Mouse (Mus musculus): ENCODE measurements at regions not wholly inside any gene's neighbourhood (a gene's known extent, or its start where the extent isn't known, plus 50 kb on each side); places are given as distances from the start of the nearest gene placed in this dataset.

GRCm38 (mm10) chr4:81999654-82000314 is 557.2 kb upstream of the Mpdz start:
- TF ChIP-seq POLR2A (IDR thresholded peaks at IDR 0.05; ENCODE audit: extremely low read depth, insufficient read depth, low read length) (no peak), CTCF (IDR thresholded peaks at IDR 0.05; ENCODE audit: low read depth, low read length) (no peak)
- no peaks in the 10 kb centered on the region for H3K79me2 ChIP-seq (ENCODE audit: control insufficient read depth, insufficient read depth, low read length)
- no peak for DNase-seq (ENCODE audit: extremely low read depth, low read depth, low spot score)
- no peak overlapping the region for H3K4me3 ChIP-seq (ENCODE audit: insufficient read depth, low read depth, low read length)
- no peak overlapping the region for H3K27ac ChIP-seq (replicated peaks; ENCODE audit: insufficient read depth, low read depth, low read length)
- no peak overlapping the region for H3K9ac ChIP-seq (ENCODE audit: low read depth, low read length)
- no peaks in the 10 kb centered on the region for H3K27me3 ChIP-seq (ENCODE audit: control insufficient read depth, insufficient read depth, low read length)
- H3K4me1 ChIP-seq (ENCODE audit: control insufficient read depth, insufficient read depth, low read length): no peaks in the 10 kb centered on the region
- H3K36me3 ChIP-seq (ENCODE audit: control insufficient read depth, insufficient read depth, low read length): no peaks in the 10 kb centered on the region
- WGBS: 84% methylated on average over 11 of the region's 11 CpGs

- 92% methylated on average over 3 of the region's 3 CpGs for WGBS
- no peak overlapping the region for H3K4me3 ChIP-seq (ENCODE audit: insufficient read depth, low read depth, low read length)
- H3K4me1 ChIP-seq (ENCODE audit: control insufficient read depth, insufficient read depth, low read length): no peaks in the 10 kb centered on the region
- TF ChIP-seq POLR2A (IDR thresholded peaks at IDR 0.05; ENCODE audit: extremely low read depth, insufficient read depth, low read length) (no peak), CTCF (IDR thresholded peaks at IDR 0.05; ENCODE audit: low read depth, low read length) (no peak)
- no peaks in the 10 kb centered on the region for H3K79me2 ChIP-seq (ENCODE audit: control insufficient read depth, insufficient read depth, low read length)
- no peak overlapping the region for H3K27ac ChIP-seq (replicated peaks; ENCODE audit: insufficient read depth, low read depth, low read length)
- no peaks in the 10 kb centered on the region for H3K27me3 ChIP-seq (ENCODE audit: control insufficient read depth, insufficient read depth, low read length)
- no peak overlapping the region for H3K9ac ChIP-seq (ENCODE audit: low read depth, low read length)
- no peak for DNase-seq (ENCODE audit: extremely low read depth, low read depth, low spot score)
- H3K36me3 ChIP-seq (ENCODE audit: control insufficient read depth, insufficient read depth, low read length): no peaks in the 10 kb centered on the region
Observed at GRCm38 (mm10) chr4:81999093-81999492, 556.5 kb upstream of the Mpdz start.

- WGBS: 61% methylated on average over 3 of the region's 3 CpGs
- Histone ChIP-seq H3K4me1 (ENCODE audit: control insufficient read depth, insufficient read depth, low read length) (no peaks in the 10 kb centered on the region), H3K9ac (ENCODE audit: low read depth, low read length) (no peak overlapping the region), H3K4me3 (ENCODE audit: insufficient read depth, low read depth, low read length) (no peak overlapping the region), H3K36me3 (ENCODE audit: control insufficient read depth, insufficient read depth, low read length) (no peaks in the 10 kb centered on the region), H3K79me2 (ENCODE audit: control insufficient read depth, insufficient read depth, low read length) (no peaks in the 10 kb centered on the region), H3K27me3 (ENCODE audit: control insufficient read depth, insufficient read depth, low read length) (no peaks in the 10 kb centered on the region), H3K27ac (replicated peaks; ENCODE audit: insufficient read depth, low read depth, low read length) (no peak overlapping the region)
- no peak for DNase-seq (ENCODE audit: extremely low read depth, low read depth, low spot score)
- TF ChIP-seq CTCF (IDR thresholded peaks at IDR 0.05; ENCODE audit: low read depth, low read length) (no peak), POLR2A (IDR thresholded peaks at IDR 0.05; ENCODE audit: extremely low read depth, insufficient read depth, low read length) (no peak)
Observed at GRCm38 (mm10) chr4:81996445-81996844, 553.8 kb upstream of the Mpdz start.

- no peaks in the 10 kb centered on the region for H3K27me3 ChIP-seq (ENCODE audit: control insufficient read depth, insufficient read depth, low read length)
- TF ChIP-seq CTCF (IDR thresholded peaks at IDR 0.05; ENCODE audit: low read depth, low read length) (no peak), POLR2A (IDR thresholded peaks at IDR 0.05; ENCODE audit: extremely low read depth, insufficient read depth, low read length) (no peak)
- H3K4me3 ChIP-seq (ENCODE audit: insufficient read depth, low read depth, low read length): no peak overlapping the region
- no peak overlapping the region for H3K9ac ChIP-seq (ENCODE audit: low read depth, low read length)
- no peaks in the 10 kb centered on the region for H3K36me3 ChIP-seq (ENCODE audit: control insufficient read depth, insufficient read depth, low read length)
- no peaks in the 10 kb centered on the region for H3K79me2 ChIP-seq (ENCODE audit: control insufficient read depth, insufficient read depth, low read length)
- 87% methylated on average over 3 of the region's 3 CpGs for WGBS
- no peak for DNase-seq (ENCODE audit: extremely low read depth, low read depth, low spot score)
- no peak overlapping the region for H3K27ac ChIP-seq (replicated peaks; ENCODE audit: insufficient read depth, low read depth, low read length)
- no peaks in the 10 kb centered on the region for H3K4me1 ChIP-seq (ENCODE audit: control insufficient read depth, insufficient read depth, low read length)
Observed at GRCm38 (mm10) chr4:81995243-81995642, 552.6 kb upstream of the Mpdz start.

DNA sequence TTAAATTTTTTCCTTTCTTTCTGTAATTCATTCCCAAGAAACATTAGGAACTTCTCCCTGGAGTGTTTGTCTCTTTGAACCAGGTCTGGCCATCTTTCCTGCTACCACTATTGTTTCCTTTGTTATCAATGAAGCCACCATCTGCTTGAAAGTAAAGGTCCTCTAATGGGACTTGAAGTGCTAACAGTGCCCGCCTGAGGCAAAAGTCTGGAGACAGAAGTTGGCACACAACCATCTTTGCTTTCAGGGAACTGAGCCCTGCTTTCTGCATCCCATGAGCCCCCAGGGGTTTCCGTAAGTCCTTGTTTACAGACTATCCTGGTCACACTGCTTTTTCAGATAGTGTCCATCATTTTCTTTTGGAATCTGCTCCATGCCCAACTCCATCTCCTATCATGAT is 546.2 kb upstream of the Mpdz start:
- Histone ChIP-seq H3K4me3 (ENCODE audit: insufficient read depth, low read depth, low read length) (no peak overlapping the region), H3K9ac (ENCODE audit: low read depth, low read length) (no peak overlapping the region), H3K36me3 (ENCODE audit: control insufficient read depth, insufficient read depth, low read length) (no peaks in the 10 kb centered on the region), H3K79me2 (ENCODE audit: control insufficient read depth, insufficient read depth, low read length) (no peaks in the 10 kb centered on the region), H3K27me3 (ENCODE audit: control insufficient read depth, insufficient read depth, low read length) (no peaks in the 10 kb centered on the region), H3K4me1 (ENCODE audit: control insufficient read depth, insufficient read depth, low read length) (no peaks in the 10 kb centered on the region), H3K27ac (replicated peaks; ENCODE audit: insufficient read depth, low read depth, low read length) (no peak overlapping the region)
- WGBS: 89% methylated on average over 2 of the region's 2 CpGs
- TF ChIP-seq POLR2A (IDR thresholded peaks at IDR 0.05; ENCODE audit: extremely low read depth, insufficient read depth, low read length) (no peak), CTCF (IDR thresholded peaks at IDR 0.05; ENCODE audit: low read depth, low read length) (no peak)
- no peak for DNase-seq (ENCODE audit: extremely low read depth, low read depth, low spot score)

- Histone ChIP-seq H3K4me3 (ENCODE audit: insufficient read depth, low read depth, low read length) (no peak overlapping the region), H3K27ac (replicated peaks; ENCODE audit: insufficient read depth, low read depth, low read length) (no peak overlapping the region), H3K79me2 (ENCODE audit: control insufficient read depth, insufficient read depth, low read length) (no peaks in the 10 kb centered on the region), H3K27me3 (ENCODE audit: control insufficient read depth, insufficient read depth, low read length) (no peaks in the 10 kb centered on the region), H3K36me3 (ENCODE audit: control insufficient read depth, insufficient read depth, low read length) (no peaks in the 10 kb centered on the region), H3K4me1 (ENCODE audit: control insufficient read depth, insufficient read depth, low read length) (no peaks in the 10 kb centered on the region), H3K9ac (ENCODE audit: low read depth, low read length) (no peak overlapping the region)
- 80% methylated on average over 4 of the region's 4 CpGs for WGBS
- TF ChIP-seq POLR2A (IDR thresholded peaks at IDR 0.05; ENCODE audit: extremely low read depth, insufficient read depth, low read length) (no peak), CTCF (IDR thresholded peaks at IDR 0.05; ENCODE audit: low read depth, low read length) (no peak)
- no peak for DNase-seq (ENCODE audit: extremely low read depth, low read depth, low spot score)
Observed at GRCm38 (mm10) chr4:81986616-81987015, 544.0 kb upstream of the Mpdz start.

Measured in liver, adult 2 months (tissue).